Mouse (Mus musculus) embryonic fibroblast, embryonic 13.5 days (primary cell): ENCODE data around the gene Gm20388. TPM values are rescaled to one million over a fixed set of nuclear protein-coding genes. Genes with fewer than 3 reads are reported as not detected.
A peak's percentile ranks its signal among the peaks of the same experiment; 100 is the strongest.

ENCODE experiments used
- H3K27ac ChIP-seq: 2 replicates; pipeline ENCODE4 v1.5.1; 2012; ENCODE audit warnings: low read length, control low read depth, inconsistent platforms; ENCODE audit not compliant: insufficient read depth
- H3K4me1 ChIP-seq: 2 replicates; pipeline ENCODE4 v1.6.1; 2011; ENCODE audit warnings: low read length; ENCODE audit not compliant: control insufficient read depth, insufficient read depth
- H3K4me3 ChIP-seq: 2 replicates; pipeline ENCODE4 v1.5.1; 2011; ENCODE audit warnings: mild to moderate bottlenecking, control low read depth, low read length; ENCODE audit not compliant: insufficient read depth
- CTCF ChIP-seq: IDR thresholded peaks from 2 replicates; pipeline ENCODE4 v1.5.1; 2011; ENCODE audit warnings: mild to moderate bottlenecking, control low read depth, low read length, moderate library complexity, borderline replicate concordance; ENCODE audit not compliant: insufficient read depth
- POLR2A ChIP-seq: IDR thresholded peaks from 2 replicates; pipeline ENCODE4 v1.6.1; 2011; ENCODE audit warnings: low read depth, mild to moderate bottlenecking, control low read depth, low read length, moderate library complexity
- polyA plus RNA-seq: library from polyadenylated mRNA; stranded (reverse); fragments of >200 nt; gene quantifications from 2 replicates; pipeline ENCODE4 v1.2.4, GENCODE M21; 2011; ENCODE audit warnings: low read depth; ENCODE audit not compliant: missing spikeins, insufficient read length

Gm20388 gene
- polyA plus RNA-seq, 1 experiment: 82.8 TPM

DNA sequence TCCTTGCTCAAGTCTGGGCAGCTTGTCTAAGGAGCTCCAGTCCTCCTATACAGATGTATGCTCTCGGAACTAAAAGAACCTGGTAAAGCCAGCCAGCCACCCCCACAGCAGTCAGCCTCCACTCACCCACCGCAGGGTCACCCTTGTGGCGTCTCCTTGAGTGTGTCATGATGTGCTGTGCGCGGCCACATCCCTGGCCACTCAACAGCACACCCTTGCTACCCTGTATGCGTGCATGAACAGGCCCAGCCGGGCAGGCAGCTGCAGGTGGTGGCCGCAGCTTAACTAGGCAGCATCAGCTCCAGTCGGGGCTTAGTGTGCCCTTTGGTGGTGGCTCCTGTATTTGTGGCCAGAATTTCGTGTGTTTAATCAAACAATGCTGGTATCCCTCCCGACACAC is 2546.5 kb downstream of the Gm20388 start:
- no peak overlapping the region for H3K27ac ChIP-seq
- TF ChIP-seq POLR2A (no peak), CTCF (no peak)
- H3K4me3 ChIP-seq: no peak overlapping the region
- peaks cover 11% of the 10 kb centered on the region for H3K4me1 ChIP-seq

DNA sequence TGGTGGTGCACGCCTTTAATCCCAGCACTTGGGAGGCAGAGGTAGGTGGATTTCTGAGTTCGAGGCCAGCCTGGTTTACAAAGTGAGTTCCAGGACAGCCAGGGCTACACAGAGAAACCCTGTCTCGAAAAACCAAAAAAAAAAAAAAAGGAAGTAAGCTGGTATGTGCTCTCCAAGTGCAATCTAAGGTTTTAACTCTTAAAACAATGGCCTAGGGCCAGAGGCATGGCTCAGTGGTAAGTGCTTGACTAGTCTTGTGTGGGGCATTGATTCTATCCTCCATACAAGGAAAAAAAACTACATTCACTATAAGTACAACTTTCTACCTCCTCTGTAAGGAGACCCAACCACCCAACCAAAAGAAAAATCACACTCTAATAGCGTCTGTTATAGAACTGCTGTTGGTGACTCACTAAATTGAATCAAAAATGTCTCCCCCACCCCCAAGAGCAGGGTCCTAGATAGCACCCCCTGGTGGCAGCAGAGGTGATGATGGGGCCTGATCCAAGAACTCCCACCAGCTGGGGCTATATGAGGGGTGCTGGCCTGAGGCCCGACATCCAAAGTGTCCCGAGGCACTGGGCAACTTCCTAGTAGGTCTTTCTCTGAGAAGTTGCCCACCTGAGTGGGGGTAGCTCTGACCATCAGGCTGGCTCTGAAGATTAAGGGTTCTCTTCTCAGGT is 2548.7 kb downstream of the Gm20388 start:
- Histone ChIP-seq H3K27ac (no peak overlapping the region), H3K4me3 (no peak overlapping the region), H3K4me1 (peaks cover 21% of the 10 kb centered on the region)
- TF ChIP-seq POLR2A (no peak), CTCF (no peak)

DNA sequence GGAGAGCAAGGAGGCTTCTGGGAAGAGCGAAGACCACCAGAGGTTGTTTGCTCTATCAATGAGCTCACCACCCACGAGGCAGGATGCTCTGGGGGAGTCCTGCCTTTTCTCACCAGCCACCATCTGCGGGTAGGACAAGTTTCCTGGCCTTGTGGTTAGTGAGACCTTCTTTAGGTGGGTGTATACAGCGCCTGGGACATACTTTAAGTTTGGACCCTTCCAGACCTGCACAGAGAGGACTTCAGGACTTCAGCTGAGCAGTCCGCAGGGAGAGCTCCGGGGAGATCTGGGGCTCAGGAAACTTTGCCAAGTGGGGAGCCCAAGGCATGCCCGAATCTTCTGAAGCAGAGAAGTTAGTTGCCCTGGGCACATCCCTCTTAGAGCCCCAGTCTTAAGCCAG is 2549.3 kb downstream of the Gm20388 start:
- Histone ChIP-seq H3K4me3 (no peak overlapping the region), H3K27ac (no peak overlapping the region), H3K4me1 (peaks cover 21% of the 10 kb centered on the region)
- TF ChIP-seq CTCF (no peak), POLR2A (no peak)

DNA sequence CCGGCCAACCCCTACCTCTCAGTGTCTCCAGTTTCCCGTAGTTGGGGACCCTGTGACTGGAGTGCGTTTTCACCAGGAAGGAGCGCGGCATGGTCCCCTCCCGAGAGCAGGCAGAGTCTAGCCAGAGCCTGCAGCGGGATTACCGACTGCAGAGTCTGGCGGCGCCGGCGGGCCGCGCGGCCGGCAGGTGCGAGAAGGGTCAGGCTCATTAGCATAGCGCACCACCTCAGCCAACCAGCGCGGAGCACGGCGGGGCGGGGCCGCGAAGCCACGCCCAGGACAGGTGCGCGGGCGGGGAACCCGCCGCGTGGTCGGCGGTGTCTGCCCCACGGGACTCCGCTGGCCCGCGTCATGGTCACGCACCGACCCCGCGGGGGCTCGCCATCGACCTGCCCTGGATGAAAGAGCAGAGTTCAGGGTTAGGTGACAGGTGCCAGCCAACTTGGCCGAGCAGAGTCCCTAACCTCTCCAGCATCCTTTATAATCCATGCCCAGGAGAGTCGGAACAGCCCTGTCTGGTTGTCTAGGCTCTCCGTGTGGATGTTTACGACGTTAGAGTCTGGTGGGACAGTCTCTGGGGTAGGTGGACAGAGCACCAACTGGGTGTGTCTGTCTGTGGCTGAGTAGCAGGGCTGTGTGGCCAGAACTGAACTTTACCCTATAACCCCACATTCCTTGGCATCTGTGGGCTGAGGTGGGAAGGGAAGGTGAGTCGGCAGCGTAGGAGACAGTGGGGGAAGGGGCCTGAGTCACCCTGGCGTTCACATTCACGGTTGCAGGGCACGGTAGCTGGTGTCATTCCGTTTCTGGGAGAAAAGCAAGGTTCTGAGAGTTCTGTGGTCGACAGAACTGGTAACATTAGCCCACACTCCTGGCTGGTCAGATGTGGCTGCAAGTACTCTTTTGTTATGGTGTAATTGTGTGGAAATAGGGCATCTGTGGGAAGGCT is 2550.2 kb downstream of the Gm20388 start, which contains the start of gene Snai3:
TSS of gene Snai3 (minus strand) at position 210 of the 949 bp plus-strand sequence.
- peaks cover 21% of the 10 kb centered on the region for H3K4me1 ChIP-seq
- H3K4me3 ChIP-seq: peak within 1 kb of the TSS; percentile 23; the same call in 1 of the 2 replicates
- TF ChIP-seq POLR2A (no peak), CTCF (no peak)
- H3K27ac ChIP-seq: peak within 1 kb of the TSS; percentile 65

DNA sequence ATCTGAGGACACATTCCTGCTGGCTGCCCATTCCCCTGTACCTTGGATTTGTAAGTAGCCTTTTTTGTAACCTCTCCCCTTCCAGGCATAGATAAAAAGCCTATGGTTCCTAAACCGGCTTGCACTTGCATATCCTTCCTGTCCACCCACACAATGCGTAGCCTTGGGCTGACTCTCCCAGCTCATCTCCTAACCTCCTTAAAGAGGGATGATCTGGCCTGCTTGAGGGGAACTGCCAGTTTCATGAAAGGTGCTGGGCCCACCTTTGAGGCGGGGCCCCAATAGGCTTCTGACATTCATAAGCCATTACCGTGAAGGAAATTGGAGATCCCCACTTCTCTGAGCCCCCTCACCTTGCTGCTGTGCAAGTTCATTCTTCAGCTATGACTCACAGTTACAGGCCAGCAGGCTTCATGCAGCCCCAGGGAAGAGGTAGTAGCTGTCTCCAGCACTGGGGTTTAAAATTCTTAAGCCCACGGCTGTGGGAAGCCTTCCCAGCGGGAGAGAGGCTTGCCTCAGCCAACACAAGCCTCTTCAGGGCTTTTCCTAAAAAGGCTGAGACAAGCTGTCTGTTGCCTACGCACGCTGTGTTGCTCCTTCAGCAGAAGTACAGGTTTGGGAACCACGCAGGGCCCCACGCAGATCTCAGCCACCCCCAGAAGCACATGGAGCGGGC is 2551.0 kb downstream of the Gm20388 start:
- H3K27ac ChIP-seq: peak overlapping the region; percentile 65
- TF ChIP-seq CTCF: no peak
- TF ChIP-seq POLR2A: no peak
- peaks cover 21% of the 10 kb centered on the region for H3K4me1 ChIP-seq
- no peak overlapping the region for H3K4me3 ChIP-seq

DNA sequence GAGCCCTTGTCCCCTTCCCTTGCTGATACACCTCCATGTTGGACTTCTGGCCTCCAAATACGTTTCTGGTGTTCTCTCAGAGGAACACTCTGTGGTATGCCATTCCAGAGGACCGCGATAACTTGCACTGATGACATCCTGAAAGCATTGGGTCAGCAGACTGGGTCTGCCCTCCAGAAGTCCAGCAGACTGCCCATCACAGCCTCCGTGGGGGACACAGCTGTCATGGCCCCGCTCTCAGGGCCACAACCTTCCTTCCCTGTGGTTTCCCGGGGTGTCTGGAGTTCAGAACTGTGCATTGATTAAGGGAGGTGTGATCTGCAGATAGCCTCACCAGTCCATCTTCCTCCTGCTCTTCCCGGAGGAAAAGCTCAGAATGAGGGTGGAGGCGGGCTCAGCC is 2551.9 kb downstream of the Gm20388 start:
- Histone ChIP-seq H3K27ac (peak overlapping the region; percentile 9; the same call in 1 of the 2 replicates), H3K4me3 (no peak overlapping the region), H3K4me1 (peaks cover 21% of the 10 kb centered on the region)
- TF ChIP-seq POLR2A (no peak), CTCF (no peak)

DNA sequence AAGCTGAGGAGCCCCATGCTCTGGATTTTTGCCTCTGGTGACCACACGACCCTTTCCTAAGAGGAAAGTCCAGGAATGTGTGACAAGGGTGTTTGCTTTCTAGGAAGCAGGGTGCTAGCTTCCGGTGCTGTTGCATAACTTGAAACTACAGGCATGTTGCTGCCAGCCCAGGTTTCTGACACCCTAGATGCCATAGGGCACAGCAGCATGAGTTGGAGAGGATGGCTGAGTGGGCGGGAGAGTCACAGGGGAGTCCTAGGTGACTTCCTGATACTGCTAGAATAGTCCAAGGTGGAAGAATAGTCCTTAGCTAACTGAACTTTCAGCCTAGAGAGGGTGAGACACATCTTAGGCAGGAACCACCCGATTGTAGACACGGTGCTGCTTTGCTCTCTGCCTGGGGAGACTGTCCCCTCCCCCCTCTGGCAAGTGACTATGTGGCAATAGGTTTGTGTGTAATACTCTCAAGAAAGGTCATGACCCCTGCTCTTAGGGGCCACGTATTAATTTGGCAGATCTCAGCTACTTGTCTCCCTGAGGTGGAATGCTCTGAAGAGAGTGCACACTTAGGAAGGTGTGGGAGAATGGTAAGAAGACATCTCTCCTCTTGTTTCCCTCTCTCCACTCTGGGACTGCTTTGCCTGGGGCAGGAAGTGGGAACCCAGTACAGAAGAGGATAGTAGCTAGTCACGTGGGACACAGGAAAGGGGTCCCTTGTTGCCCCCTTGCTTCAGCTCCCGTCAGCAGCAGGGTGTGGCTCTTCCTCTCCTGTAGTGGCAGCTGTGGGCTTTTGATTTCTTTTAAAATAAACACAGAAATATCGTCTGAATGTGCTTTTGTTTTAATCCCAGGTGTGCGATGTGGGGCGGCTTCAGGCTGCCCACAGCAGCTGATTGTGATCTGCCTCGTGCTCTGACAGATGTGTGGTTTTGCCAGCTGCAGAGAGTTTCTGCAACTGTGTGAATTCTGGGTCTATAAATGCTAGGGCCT is 2553.3 kb downstream of the Gm20388 start:
- no peak overlapping the region for H3K4me3 ChIP-seq
- TF ChIP-seq POLR2A: no peak
- TF ChIP-seq CTCF: no peak
- no peak overlapping the region for H3K27ac ChIP-seq
- H3K4me1 ChIP-seq: peaks cover 21% of the 10 kb centered on the region

DNA sequence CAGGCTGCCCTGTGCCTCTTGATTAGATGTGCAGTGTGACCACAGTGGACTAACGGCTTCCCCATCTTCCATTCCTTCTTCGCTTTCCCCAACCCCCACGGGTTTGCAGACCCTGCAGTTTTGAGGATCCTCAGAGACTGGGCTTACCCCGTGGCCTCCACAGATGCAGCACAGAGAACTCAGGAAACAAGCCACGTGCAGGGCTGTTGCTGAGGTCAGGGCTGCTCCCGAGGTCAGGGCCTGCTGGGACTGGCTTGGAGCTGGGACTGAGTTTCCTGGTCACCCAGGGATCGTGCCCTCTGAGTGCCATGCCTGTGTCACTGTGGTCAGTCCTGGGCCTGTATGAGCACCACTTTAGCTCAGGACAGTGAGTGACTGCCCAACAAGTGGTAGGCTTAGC is 2554.3 kb downstream of the Gm20388 start:
- TF ChIP-seq CTCF: no peak
- no peak for TF ChIP-seq POLR2A
- H3K4me1 ChIP-seq: peaks cover 21% of the 10 kb centered on the region
- no peak overlapping the region for H3K4me3 ChIP-seq
- no peak overlapping the region for H3K27ac ChIP-seq

DNA sequence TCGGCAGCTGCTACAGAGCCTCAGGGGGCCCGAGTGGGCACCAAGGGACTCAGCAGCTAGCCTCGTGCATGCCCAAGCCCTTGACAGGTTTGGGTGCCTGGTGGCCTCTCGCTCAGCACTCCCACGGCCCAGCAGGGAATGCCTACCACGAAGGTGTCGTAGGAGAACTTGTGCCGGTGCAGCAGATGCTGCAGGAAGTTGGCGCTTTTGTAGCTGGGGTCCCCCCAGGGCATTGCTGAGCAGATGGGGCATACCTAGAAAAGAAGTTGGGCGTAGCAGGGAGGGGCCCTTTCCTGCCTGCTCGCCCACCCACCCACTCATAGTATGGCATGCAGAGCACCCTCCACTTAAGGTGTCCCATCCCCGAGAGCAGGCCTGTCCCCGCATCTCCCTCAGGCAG is 2557.2 kb downstream of the Gm20388 start:
- TF ChIP-seq POLR2A (no peak), CTCF (no peak)
- H3K4me3 ChIP-seq: no peak overlapping the region
- H3K27ac ChIP-seq: no peak overlapping the region
- H3K4me1 ChIP-seq: peaks cover 6% of the 10 kb centered on the region; the same call in 1 of the 2 replicates
